Mouse (Mus musculus): Measurements from ENCODE around the gene Ephb1.

- TF ChIP-seq CTCF (IDR thresholded peaks at IDR 0.05; ENCODE audit: control insufficient read depth, insufficient read depth, insufficient read length) (no peak), USF1 (IDR thresholded peaks at IDR 0.05; ENCODE audit: low read depth) (no peak), MAX (IDR thresholded peaks at IDR 0.05) (no peak), MYOG (IDR thresholded peaks at IDR 0.05; ENCODE audit: control insufficient read depth, extremely low read depth, insufficient read length) (no peak), MYOD1 (IDR thresholded peaks at IDR 0.05; ENCODE audit: control insufficient read depth, insufficient read length, low read depth) (no peak)
Measured at GRCm38 (mm10) chr9:102351221-102351620, 3.3 kb downstream of the Ephb1 start.
